Mouse (Mus musculus) B cell, adult 2 months (primary cell): ENCODE measurements around the gene Lin37.

ENCODE experiments used
- DNase-seq, 2 experiments: peaks; one replicate each; pipeline ENCODE4 v3.0.0; 2022

Gene Lin37

GRCm38 (mm10) chr7:30559443-30559954 lies at the start of gene Lin37:
TSS of gene Lin37 (minus strand) at chr7:30559838.
- peak; percentile 86 to 90 for DNase-seq

- no peak for DNase-seq
These were observed 48.8 kb upstream of the Lin37 start for GRCm38 (mm10) chr7:30608476-30608875.

GRCm38 (mm10) chr7:30607706-30608309 lies 48.2 kb upstream of the Lin37 start:
- DNase-seq, result peak; percentile 76 to 79

- DNase-seq, result no peak
These were observed 45.3 kb upstream of the Lin37 start for GRCm38 (mm10) chr7:30604944-30605343.

- DNase-seq, result no peak
These were observed 44.8 kb upstream of the Lin37 start for GRCm38 (mm10) chr7:30604424-30604823.

GRCm38 (mm10) chr7:30602583-30602982 lies 42.9 kb upstream of the Lin37 start:
- DNase-seq, result no peak

GRCm38 (mm10) chr7:30600651-30601050 lies 41.0 kb upstream of the Lin37 start:
- DNase-seq, result no peak

- peak; percentile 48 to 51 for DNase-seq
These were observed 40.3 kb upstream of the Lin37 start for GRCm38 (mm10) chr7:30599933-30600353.

GRCm38 (mm10) chr7:30598786-30599185 lies 39.1 kb upstream of the Lin37 start, which contains the start of gene Zbtb32:
TSS of gene Zbtb32 (minus strand) at chr7:30598909.
- no peak for DNase-seq

- DNase-seq, result no peak
These were observed 37.2 kb upstream of the Lin37 start for GRCm38 (mm10) chr7:30596811-30597210.

GRCm38 (mm10) chr7:30596093-30596492 lies 36.5 kb upstream of the Lin37 start:
- no peak for DNase-seq

GRCm38 (mm10) chr7:30594510-30595024 lies 34.9 kb upstream of the Lin37 start:
- DNase-seq, result peak; percentile 23 to 34

GRCm38 (mm10) chr7:30593579-30594509 lies 34.2 kb upstream of the Lin37 start:
- DNase-seq, result peak; percentile 34

- peak in 1 of 2 experiments; percentile 11 for DNase-seq
These were observed 33.3 kb upstream of the Lin37 start for GRCm38 (mm10) chr7:30592772-30593423.

- DNase-seq, result no peak
These were observed 31.9 kb upstream of the Lin37 start for GRCm38 (mm10) chr7:30591605-30591951.

GRCm38 (mm10) chr7:30590927-30591604 lies 31.4 kb upstream of the Lin37 start:
- no peak for DNase-seq

GRCm38 (mm10) chr7:30589435-30590301 lies 30.0 kb upstream of the Lin37 start:
- peak; percentile 79 to 83 for DNase-seq

GRCm38 (mm10) chr7:30588676-30589434 lies 29.2 kb upstream of the Lin37 start, which contains the start of gene Kmt2b:
TSS of gene Kmt2b (minus strand) at chr7:30588726.
- DNase-seq, result peak; percentile 90

- peak; percentile 60 to 61 for DNase-seq
These were observed 28.4 kb upstream of the Lin37 start for GRCm38 (mm10) chr7:30587842-30588667.
